Mouse (Mus musculus) embryonic facial prominence, embryonic 12.5 days (tissue): ENCODE results near the gene Agr2. TPM values are rescaled to one million over a fixed set of nuclear protein-coding genes. Genes with fewer than 3 reads are reported as not detected.

Experiments
- ATAC-seq: fragments of 200-750 bp; cut with Nextera tagmentation; 2 replicates; pipeline ENCODE4 v1.8.0; 2017; ENCODE audit not compliant: insufficient number of reproducible peaks, insufficient read depth, low FRiP score, low TSS enrichment
- H3K27ac ChIP-seq: fragments of 300-500 bp; sonication (generic); 2 replicates; pipeline ENCODE4 v1.5.1; 2016; ENCODE audit warnings: mild to moderate bottlenecking
- H3K27me3 ChIP-seq: fragments of 300-500 bp; sonication (generic); 2 replicates; pipeline ENCODE4 v1.6.1; 2016; ENCODE audit warnings: mild to moderate bottlenecking, moderate library complexity
- H3K36me3 ChIP-seq: fragments of 300-500 bp; sonication (generic); 2 replicates; pipeline ENCODE4 v1.6.1; 2016; ENCODE audit warnings: mild to moderate bottlenecking
- H3K4me1 ChIP-seq: fragments of 300-500 bp; sonication (generic); 2 replicates; pipeline ENCODE4 v1.6.1; 2016
- H3K4me2 ChIP-seq: fragments of 300-500 bp; sonication (generic); replicated peaks from 2 replicates; pipeline ENCODE4 v1.6.1; 2016; ENCODE audit warnings: mild to moderate bottlenecking, moderate library complexity
- H3K4me3 ChIP-seq: fragments of 300-500 bp; sonication (generic); 2 replicates; pipeline ENCODE4 v1.5.1; 2016; ENCODE audit warnings: mild to moderate bottlenecking
- H3K9ac ChIP-seq: fragments of 300-500 bp; sonication (generic); 2 replicates; pipeline ENCODE4 v1.6.1; 2016; ENCODE audit warnings: mild to moderate bottlenecking, moderate library complexity
- H3K9me3 ChIP-seq: fragments of 300-500 bp; sonication (generic); 2 replicates; pipeline ENCODE4 v1.6.1; 2016; ENCODE audit warnings: mild to moderate bottlenecking, moderate library complexity
- WGBS: fragments of 180-500 bp; shearing (Covaris S2); methylation state at CpG from one replicate; pipeline ENCODE4 v1.1.7; 2016; 5-methylcytosine and 5-hydroxymethylcytosine counted together
- polyA plus RNA-seq: library from polyadenylated mRNA; unstranded; fragments of >200 nt; fragmentation: Nextera tagmentation; extraction: Ambion mirVana; gene quantifications from 2 replicates; pipeline ENCODE4 v1.2.1, GENCODE M21; 2016

Agr2 gene
- 0.28 and 0.41 TPM in 2 replicates for polyA plus RNA-seq

DNA sequence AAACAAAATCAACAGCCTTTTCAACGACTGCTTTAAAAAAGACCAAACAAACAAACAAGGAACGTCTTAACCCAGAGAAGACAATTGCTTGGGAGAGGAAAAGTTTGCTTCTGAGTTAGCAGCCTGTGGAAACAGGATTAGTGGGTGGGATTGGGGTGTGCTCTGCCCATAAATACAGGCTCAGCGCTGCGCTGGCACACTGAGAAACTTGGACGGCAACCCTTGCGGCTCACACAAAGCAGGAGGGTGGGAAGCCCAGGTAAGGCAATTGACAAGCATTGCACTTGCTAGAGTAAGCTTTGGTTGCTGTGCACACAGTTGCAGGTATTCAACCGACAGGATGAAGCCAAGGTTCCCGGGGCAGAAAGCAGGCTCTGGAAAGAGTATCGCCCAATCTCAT, at the start of gene Agr2:
Gene Agr2 (plus strand): TSS at position 197 of the 400 bp plus-strand sequence.
- Histone ChIP-seq H3K9ac (no peak within 1 kb of the TSS), H3K4me1 (no peaks in the 10 kb centered on the region), H3K9me3 (no peaks in the 10 kb centered on the region), H3K4me2 (no peak within 1 kb of the TSS), H3K27ac (no peak within 1 kb of the TSS), H3K27me3 (no peaks in the 10 kb centered on the region), H3K4me3 (no peak within 1 kb of the TSS), H3K36me3 (no peaks in the 10 kb centered on the region)
- ATAC-seq: no peak
- WGBS: 62% methylated on average over 9 of the region's 9 CpGs

- Histone ChIP-seq H3K9me3 (no peaks in the 10 kb centered on the region), H3K9ac (no peak overlapping the region), H3K4me1 (no peaks in the 10 kb centered on the region), H3K4me2 (no peak overlapping the region), H3K27me3 (no peaks in the 10 kb centered on the region), H3K4me3 (no peak overlapping the region), H3K27ac (no peak overlapping the region), H3K36me3 (no peaks in the 10 kb centered on the region)
- 46% methylated on average over 1 of the region's 1 CpGs for WGBS
- no peak for ATAC-seq
These were observed 41.0 kb upstream of the Agr2 start for GRCm38 (mm10) chr12:35951757-35952156.

- H3K27ac ChIP-seq: no peak overlapping the region
- no peak overlapping the region for H3K4me3 ChIP-seq
- H3K4me2 ChIP-seq: no peak overlapping the region
- no peaks in the 10 kb centered on the region for H3K27me3 ChIP-seq
- H3K4me1 ChIP-seq: no peaks in the 10 kb centered on the region
- H3K9me3 ChIP-seq: no peaks in the 10 kb centered on the region
- H3K9ac ChIP-seq: no peak overlapping the region
- ATAC-seq: no peak
- H3K36me3 ChIP-seq: no peaks in the 10 kb centered on the region
- 79% methylated on average over 2 of the region's 2 CpGs for WGBS
These were observed 35.5 kb upstream of the Agr2 start for GRCm38 (mm10) chr12:35957235-35957634.

DNA sequence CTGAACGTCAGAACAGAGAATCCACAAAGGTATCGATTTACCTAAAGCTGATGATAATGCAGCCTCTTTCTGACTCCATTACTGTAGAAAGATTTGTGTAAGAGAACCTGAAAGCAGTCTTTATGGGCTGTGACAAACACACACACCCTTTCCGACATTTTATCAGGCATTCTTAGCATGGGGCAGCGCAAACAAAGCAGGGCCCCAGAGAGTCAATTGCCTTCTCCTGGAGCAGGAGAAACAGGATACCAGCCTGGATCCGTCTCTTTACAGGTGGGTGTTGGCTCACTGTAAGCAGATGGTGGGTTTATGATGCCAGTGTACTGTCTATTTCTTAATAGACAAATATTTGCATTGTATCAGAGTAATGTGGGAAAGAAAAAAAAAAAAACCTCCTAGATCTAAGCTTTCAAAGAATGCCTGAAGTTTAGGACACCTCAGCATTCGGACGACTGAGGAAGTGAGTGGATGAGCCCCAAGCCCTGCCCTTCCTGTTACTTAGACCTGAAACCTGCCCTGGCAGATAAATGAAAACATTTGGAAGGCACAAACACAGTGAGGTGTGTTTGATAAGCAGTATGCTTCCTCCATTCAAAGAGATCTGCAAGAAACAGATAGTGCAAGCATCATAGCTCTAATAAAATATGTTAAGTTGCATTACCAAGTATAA, 26.5 kb upstream of the Agr2 start:
- Histone ChIP-seq H3K4me2 (no peak overlapping the region), H3K9me3 (no peaks in the 10 kb centered on the region), H3K9ac (no peak overlapping the region), H3K27ac (no peak overlapping the region), H3K27me3 (no peaks in the 10 kb centered on the region), H3K4me1 (no peaks in the 10 kb centered on the region), H3K36me3 (no peaks in the 10 kb centered on the region), H3K4me3 (no peak overlapping the region)
- ATAC-seq: no peak
- WGBS: 50% methylated on average over 7 of the region's 7 CpGs

GRCm38 (mm10) chr12:35966768-35967141, 26.0 kb upstream of the Agr2 start:
- no peak for ATAC-seq
- H3K27ac ChIP-seq: no peak overlapping the region
- no peaks in the 10 kb centered on the region for H3K36me3 ChIP-seq
- H3K27me3 ChIP-seq: no peaks in the 10 kb centered on the region
- no peak overlapping the region for H3K4me2 ChIP-seq
- H3K9me3 ChIP-seq: no peaks in the 10 kb centered on the region
- H3K4me3 ChIP-seq: no peak overlapping the region
- 67% methylated on average over 7 of the region's 7 CpGs for WGBS
- H3K9ac ChIP-seq: no peak overlapping the region
- H3K4me1 ChIP-seq: no peaks in the 10 kb centered on the region

GRCm38 (mm10) chr12:35975898-35976297, 16.8 kb upstream of the Agr2 start:
- H3K27me3 ChIP-seq: no peaks in the 10 kb centered on the region
- no peak overlapping the region for H3K4me2 ChIP-seq
- no peak overlapping the region for H3K4me3 ChIP-seq
- WGBS: 79% methylated on average over 3 of the region's 3 CpGs
- ATAC-seq: no peak
- no peaks in the 10 kb centered on the region for H3K4me1 ChIP-seq
- H3K9ac ChIP-seq: no peak overlapping the region
- no peak overlapping the region for H3K27ac ChIP-seq
- no peaks in the 10 kb centered on the region for H3K9me3 ChIP-seq
- H3K36me3 ChIP-seq: no peaks in the 10 kb centered on the region

- ATAC-seq: no peak
- WGBS: 29% methylated on average over 6 of the region's 6 CpGs
- Histone ChIP-seq H3K36me3 (no peaks in the 10 kb centered on the region), H3K27ac (no peak overlapping the region), H3K9ac (no peak overlapping the region), H3K4me1 (peaks cover 5% of the 10 kb centered on the region; the same call in 1 of the 2 replicates), H3K27me3 (no peaks in the 10 kb centered on the region), H3K9me3 (no peaks in the 10 kb centered on the region), H3K4me2 (no peak overlapping the region), H3K4me3 (no peak overlapping the region)
These were observed 15.0 kb upstream of the Agr2 start for GRCm38 (mm10) chr12:35977633-35978246.

DNA sequence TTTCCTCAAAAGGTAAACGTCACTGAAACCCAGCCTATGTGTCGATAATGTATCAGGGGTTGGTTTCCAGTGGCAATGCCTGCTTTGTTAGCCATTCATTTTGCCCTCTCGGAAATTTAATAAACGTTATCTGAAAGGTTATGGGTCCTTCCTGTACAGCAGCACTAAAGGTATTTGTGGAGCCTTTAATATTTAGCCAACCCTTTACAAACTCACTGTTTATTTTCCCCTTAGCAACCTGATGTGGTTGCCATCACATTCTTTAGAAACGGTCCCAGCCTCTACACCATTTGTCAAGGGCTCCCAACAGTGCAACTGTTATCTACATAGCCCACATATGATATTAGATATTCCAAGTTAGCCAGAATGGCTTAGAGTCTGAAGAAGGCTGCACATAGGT, 13.1 kb upstream of the Agr2 start:
- no peak overlapping the region for H3K4me2 ChIP-seq
- no peaks in the 10 kb centered on the region for H3K9me3 ChIP-seq
- H3K9ac ChIP-seq: no peak overlapping the region
- no peak for ATAC-seq
- no peak overlapping the region for H3K4me3 ChIP-seq
- peaks cover 5% of the 10 kb centered on the region; the same call in 1 of the 2 replicates for H3K4me1 ChIP-seq
- 83% methylated on average over 5 of the region's 5 CpGs for WGBS
- no peaks in the 10 kb centered on the region for H3K36me3 ChIP-seq
- H3K27me3 ChIP-seq: no peaks in the 10 kb centered on the region
- H3K27ac ChIP-seq: no peak overlapping the region

GRCm38 (mm10) chr12:35981732-35982360, 10.9 kb upstream of the Agr2 start:
- H3K4me1 ChIP-seq: peaks cover 5% of the 10 kb centered on the region; the same call in 1 of the 2 replicates
- ATAC-seq: 0 out of 2 replicates have a peak, but pooled peaks have one; percentile 64
- H3K36me3 ChIP-seq: no peaks in the 10 kb centered on the region
- H3K27me3 ChIP-seq: no peaks in the 10 kb centered on the region
- H3K4me3 ChIP-seq: no peak overlapping the region
- WGBS: 55% methylated on average over 6 of the region's 6 CpGs
- no peak overlapping the region for H3K4me2 ChIP-seq
- no peaks in the 10 kb centered on the region for H3K9me3 ChIP-seq
- H3K27ac ChIP-seq: no peak overlapping the region
- no peak overlapping the region for H3K9ac ChIP-seq

GRCm38 (mm10) chr12:35983472-35983871, 9.2 kb upstream of the Agr2 start:
- Histone ChIP-seq H3K27ac (no peak overlapping the region), H3K9me3 (no peaks in the 10 kb centered on the region), H3K4me1 (peaks cover 5% of the 10 kb centered on the region; the same call in 1 of the 2 replicates), H3K9ac (no peak overlapping the region), H3K36me3 (no peaks in the 10 kb centered on the region), H3K27me3 (no peaks in the 10 kb centered on the region), H3K4me2 (no peak overlapping the region), H3K4me3 (no peak overlapping the region)
- ATAC-seq: no peak
- WGBS: 91% methylated on average over 9 of the region's 9 CpGs

DNA sequence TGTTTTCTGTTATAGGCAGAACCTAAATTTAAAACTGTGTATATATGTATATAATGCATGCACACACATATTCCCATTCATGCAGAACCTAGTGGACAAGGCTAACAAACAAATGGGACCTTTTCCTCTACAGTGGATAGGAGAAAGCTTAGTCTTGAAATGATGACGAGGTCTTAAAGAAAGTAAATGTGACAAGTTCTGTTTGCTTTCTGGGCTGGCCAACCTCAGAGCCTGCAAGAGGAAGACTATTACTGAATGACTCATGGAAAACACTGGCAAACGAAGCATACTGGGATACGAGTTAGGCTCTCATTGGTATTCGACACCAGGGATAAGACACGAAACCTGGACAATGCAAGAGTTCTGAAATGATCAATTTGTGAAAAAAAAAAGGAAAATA, 8.0 kb upstream of the Agr2 start:
- no peak overlapping the region for H3K4me2 ChIP-seq
- ATAC-seq: no peak
- H3K27me3 ChIP-seq: no peaks in the 10 kb centered on the region
- WGBS: 82% methylated on average over 5 of the region's 5 CpGs
- no peak overlapping the region for H3K27ac ChIP-seq
- no peaks in the 10 kb centered on the region for H3K36me3 ChIP-seq
- peaks cover 5% of the 10 kb centered on the region; the same call in 1 of the 2 replicates for H3K4me1 ChIP-seq
- H3K9me3 ChIP-seq: no peaks in the 10 kb centered on the region
- H3K4me3 ChIP-seq: no peak overlapping the region
- no peak overlapping the region for H3K9ac ChIP-seq

- no peaks in the 10 kb centered on the region for H3K36me3 ChIP-seq
- H3K27ac ChIP-seq: no peak overlapping the region
- no peaks in the 10 kb centered on the region for H3K4me1 ChIP-seq
- ATAC-seq: no peak
- no peaks in the 10 kb centered on the region for H3K9me3 ChIP-seq
- H3K27me3 ChIP-seq: no peaks in the 10 kb centered on the region
- H3K4me3 ChIP-seq: no peak overlapping the region
- WGBS: 60% methylated on average over 3 of the region's 3 CpGs
- no peak overlapping the region for H3K9ac ChIP-seq
- no peak overlapping the region for H3K4me2 ChIP-seq
These were observed 876 bp downstream of the Agr2 start for GRCm38 (mm10) chr12:35993583-35993982.
